Mouse (Mus musculus) small intestine, adult 2 months (tissue): Measurements from ENCODE around the gene Lmbr1l.

Source experiments
- CTCF ChIP-seq: fragments of 200-500 bp; IDR thresholded peaks from 2 replicates; pipeline ENCODE4 v1.5.1; 2012; ENCODE audit warnings: low read depth, mild to moderate bottlenecking, control low read depth, inconsistent platforms, low read length, moderate library complexity, mixed read lengths; ENCODE audit not compliant: insufficient replicate concordance, insufficient read length; ENCODE audit errors: extremely low read depth
- POLR2A ChIP-seq: fragments of 200-500 bp; IDR thresholded peaks from 2 replicates; pipeline ENCODE4 v1.6.1; 2012; ENCODE audit warnings: low read depth, mild to moderate bottlenecking, control low read depth, inconsistent platforms, low read length, moderate library complexity

DNA sequence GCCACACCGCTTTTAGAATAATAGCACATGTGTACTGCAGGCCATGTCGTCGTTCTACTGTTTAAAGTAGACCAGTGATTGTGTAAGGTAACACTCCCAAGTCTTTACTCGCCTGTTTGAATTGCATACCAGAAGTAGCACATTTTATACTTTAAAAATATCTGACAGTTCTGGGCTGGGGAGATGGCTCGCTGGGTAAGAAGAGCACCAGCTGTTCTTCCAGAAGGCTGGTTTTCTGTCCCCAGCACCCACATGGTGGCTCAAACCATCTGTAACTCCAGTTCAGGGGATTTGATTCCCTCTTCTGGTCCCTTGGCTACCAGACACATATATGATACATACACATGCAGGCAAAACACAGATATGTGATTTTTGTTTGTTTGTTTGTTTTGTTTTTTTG, 39.4 kb upstream of the Lmbr1l start:
- TF ChIP-seq CTCF, result no peak
- no peak for TF ChIP-seq POLR2A
